Mouse (Mus musculus) neural tube, embryonic 10.5 days (tissue): Measurements from ENCODE around the gene Vrk3.
A peak's percentile ranks its signal among the peaks of the same experiment; 100 is the strongest.

Source experiments
- DNase-seq: peaks from one replicate; pipeline ENCODE4 v3.0.0-alpha.2; 2017; ENCODE audit warnings: low spot score; ENCODE audit errors: extremely low spot score

Vrk3 gene

GRCm38 (mm10) chr7:44818164-44818563 lies 70.0 kb downstream of the Vrk3 start:
- peak; percentile 13 for DNase-seq

DNA sequence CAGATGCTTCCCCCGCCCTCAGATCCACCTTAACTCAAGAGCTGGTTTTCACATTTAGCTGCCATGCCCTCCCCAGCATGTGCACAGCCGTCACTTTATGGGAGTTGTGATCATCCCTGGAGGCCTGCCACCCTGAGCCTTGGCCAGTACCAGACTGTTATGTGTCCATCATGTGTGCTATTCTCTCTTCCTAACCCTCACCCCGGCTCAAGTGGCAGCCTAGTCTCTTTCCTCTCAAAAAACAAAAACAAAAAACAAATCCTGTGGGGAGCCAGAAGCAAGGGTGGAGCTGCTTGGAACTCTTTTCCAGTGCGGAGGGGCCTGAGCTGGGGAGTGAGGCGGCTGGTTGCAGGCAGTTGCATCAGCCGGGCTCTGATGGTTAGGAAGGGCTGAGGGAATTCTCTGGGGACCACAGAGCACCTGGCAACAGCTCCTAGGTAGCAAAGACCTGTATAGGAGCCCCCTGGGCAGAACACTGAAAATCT lies 70.6 kb downstream of the Vrk3 start:
- peak; percentile 14 for DNase-seq

DNA sequence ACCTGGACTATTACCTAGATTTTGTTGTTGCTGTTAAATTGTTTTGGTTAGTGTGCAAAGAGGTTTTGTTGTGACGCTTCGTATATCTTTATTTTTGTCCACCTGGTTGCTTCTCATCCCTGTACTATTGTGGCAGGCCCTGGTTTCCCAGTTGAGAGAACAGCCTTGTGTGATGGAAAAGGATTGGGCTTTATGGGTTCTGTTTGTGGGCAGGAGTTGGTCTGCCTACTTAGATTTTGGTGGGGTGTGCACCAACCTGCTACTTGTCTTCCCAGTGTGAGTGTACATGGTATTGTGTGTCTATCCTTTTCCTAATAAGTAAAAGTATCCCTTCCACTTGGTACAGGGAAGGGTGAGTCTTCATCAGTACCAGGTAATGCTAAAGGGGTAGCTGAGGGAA lies 71.2 kb downstream of the Vrk3 start:
- no peak for DNase-seq

DNA sequence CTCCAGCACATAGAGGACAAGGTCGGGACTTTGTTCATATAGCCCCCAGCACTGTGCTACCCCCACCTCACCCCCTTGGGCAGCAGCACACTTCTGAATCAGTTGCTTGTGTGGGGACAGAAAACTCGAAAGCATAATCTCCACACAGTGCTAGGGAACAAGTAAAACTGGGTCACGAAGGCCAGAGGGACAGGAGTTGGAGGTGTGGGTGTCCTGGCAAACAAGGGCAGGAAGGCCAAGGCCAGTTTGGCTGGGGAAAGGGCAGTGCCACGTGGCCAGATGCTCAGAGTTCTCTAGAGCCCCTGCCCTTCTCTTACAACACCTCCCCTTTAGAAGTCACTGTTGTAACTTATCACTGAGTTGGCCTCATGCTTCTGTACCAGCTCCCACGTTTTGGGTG lies 71.7 kb downstream of the Vrk3 start:
- peak; percentile 12 for DNase-seq

GRCm38 (mm10) chr7:44820525-44820924 lies 72.3 kb downstream of the Vrk3 start:
- DNase-seq, result peak; percentile 9

DNA sequence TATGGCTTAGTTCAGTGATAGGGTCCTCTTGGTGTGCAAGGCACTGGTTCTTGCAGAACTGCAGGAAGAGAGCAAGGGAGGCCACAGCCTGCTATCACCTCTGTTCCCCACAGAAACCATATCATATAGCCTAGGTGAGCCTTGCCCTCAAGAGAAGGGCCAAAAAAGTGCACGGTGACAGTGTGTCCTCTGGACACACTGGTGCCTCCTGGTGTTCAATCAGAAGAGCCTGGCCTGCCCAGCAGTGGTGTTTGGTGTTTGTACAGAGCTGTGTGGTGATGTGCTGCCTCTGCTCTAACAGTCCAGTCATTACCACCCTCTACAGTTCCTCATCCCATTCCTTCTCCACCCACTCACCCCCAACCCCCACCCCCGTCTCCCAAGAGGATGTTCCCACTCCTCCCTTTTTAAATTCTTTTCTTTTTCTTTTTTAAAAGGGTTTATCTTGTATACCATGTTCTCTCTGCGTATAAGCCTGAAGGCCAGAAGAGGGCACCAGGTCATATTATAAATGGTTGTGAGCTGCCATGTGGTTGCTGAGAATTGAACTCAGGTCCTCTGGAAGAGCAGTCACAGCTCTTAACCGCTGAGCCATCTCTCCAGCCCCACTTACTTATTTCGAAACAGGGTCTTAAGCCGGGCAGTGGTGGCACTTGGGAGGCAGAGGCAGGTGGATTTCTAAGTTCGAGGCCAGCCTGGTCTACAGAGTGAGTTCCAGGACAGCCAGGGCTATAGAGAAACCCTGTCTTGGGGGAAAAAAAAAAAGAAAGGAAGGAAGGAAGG lies 73.6 kb downstream of the Vrk3 start:
- DNase-seq, result peak; percentile 12

DNA sequence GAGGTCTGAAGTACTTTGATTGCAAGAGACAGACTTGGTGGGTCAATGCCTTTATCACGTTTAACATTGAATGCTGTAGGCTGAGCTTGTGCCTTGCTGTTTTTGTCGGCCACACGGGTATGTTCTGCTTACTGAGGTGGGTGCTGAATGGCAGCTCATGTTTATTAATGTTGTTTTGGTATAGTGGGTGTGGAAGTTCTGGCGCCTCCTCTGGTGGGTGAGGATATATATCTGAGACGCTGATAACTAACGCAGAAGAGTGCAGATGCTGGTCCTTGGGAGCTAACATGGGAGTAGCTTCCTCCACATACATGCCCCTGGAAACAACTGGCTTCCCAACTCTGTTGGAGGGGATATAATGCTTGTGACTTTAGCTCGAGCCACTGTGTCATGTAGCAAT lies 75.2 kb downstream of the Vrk3 start:
- DNase-seq, result no peak

DNA sequence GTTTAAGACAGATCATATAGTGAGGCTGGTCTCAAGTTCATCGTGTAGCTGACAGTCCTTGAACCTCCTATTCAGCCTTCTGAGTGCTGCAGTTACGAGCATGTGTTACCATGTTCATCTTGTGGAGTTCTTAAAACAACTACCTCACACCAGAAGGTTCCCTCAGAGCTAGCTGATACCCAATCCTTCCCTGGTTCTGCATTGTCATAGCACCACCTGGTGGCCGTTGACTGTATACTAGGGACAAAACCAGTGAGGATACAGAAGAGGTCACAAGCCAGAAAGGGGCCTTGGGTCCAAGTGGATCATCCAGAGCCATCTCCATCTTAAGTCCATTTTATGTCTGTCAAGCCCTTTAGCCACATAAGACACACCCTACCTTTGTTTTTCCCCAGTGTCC lies 76.7 kb downstream of the Vrk3 start:
- peak; percentile 75 for DNase-seq

GRCm38 (mm10) chr7:44826771-44827170 lies 78.6 kb downstream of the Vrk3 start:
- no peak for DNase-seq
